Mouse (Mus musculus): Measurements from ENCODE around the gene D930020B18Rik. TPM values are rescaled to one million over a fixed set of nuclear protein-coding genes. Genes with fewer than 3 reads are reported as not detected.
A peak's percentile ranks its signal among the peaks of the same experiment; 100 is the strongest.

The D930020B18Rik gene
- 0.61 and 0.72 TPM in 2 replicates for polyA plus RNA-seq (2012; rRNA removed)

DNA sequence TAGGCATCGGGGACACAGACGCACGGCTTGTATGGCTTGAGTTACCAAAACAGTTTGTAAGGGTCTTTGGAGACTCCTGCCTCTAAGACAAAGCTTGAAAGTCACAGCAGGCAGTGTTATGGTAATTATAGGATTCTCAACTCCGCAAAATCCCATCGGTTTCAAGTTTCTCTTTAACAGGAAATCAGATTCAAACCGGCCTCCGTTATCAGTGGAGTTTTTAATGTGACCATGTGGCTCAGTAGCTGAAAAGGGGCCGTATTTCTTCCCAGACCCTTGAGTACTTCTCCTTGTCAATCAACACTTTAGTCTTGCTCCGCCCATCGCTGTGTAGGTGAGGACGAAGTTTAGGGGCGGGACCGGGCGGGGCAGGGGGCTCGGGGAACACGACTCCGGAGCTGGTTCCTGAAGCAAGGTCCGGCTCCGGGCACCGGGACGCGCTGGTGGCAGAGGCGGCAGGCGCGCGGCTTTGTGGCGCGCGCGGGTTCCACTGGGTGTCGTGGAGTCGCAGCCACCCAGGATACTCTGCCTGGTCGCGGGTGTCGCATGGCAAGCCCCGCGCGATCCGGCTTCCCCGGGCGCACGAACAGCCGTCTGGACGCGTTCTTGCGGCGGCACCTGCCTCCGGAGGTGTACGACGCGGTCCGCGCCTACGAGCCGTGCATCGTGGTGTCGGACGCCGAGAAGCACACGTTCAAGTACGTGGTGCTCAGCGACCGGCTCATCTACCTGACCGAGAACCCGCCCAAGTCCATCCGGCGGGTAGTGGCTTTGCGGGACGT lies at the start of gene D930020B18Rik:
Gene D930020B18Rik (plus strand): TSS at position 317 of the 782 bp plus-strand sequence.
- no peak for DNase-seq (ENCODE audit: extremely low spot score in 1 of 2, low spot score in 1 of 2)

DNA sequence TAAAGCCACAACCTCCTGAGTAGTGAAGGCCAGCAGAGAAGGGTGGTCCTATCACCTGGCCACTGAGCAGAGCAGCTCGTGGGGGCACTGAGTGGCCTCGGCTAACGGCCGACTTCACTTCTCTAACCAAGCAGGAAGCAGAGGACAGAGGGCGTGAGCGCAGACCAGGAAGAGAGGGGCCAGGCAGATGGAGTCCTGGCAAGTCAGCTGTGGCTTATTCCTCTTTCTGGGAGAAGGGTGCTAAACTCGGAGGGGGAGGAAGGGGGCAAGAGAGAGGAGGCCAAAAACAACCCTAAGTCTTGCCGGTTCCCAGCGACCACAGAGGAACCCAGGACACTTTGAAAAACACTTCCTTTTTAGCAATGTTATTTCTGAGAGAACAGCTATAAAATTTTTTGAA lies 44.8 kb upstream of the D930020B18Rik start:
- DNase-seq (ENCODE audit: extremely low spot score in 1 of 2, low spot score in 1 of 2) = no peak

DNA sequence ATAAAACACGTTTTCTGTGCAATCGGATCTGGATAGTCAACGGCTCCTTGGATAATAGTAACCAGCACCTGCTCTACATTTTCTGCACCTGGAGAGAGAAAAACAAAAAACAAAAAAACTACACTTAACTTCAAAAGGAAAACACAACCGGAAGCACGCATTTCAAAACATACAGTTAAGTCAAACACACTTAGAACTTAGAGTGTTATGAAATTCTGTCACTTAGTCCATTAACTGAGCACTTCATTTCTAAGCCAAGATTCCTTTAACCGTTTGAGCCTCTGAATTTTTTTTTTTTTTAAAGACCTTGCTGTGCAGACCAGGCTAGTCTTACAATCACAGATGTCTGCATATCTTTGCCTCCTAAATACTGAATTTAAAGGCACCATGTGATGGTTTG lies 40.1 kb upstream of the D930020B18Rik start:
- no peak for DNase-seq (ENCODE audit: extremely low spot score in 1 of 2, low spot score in 1 of 2)

DNA sequence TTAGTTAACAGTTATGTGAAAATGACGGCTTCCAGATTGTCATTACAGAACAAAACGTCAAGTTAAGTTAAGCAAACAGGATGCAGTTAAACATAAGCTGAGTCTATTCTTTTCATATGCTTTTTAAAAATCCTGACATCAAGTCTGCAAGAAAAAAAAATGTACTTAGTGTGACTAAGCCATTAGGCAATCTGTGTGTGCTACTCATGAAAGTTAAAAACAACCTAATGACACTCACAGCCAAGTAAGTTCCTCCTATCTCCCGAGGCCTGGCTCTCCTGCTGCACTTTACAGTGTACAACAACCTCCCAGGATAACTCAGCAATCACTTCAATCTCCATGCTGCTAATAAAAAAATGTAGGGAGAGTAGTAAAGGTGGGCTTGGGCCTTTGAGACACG lies 37.8 kb upstream of the D930020B18Rik start:
- DNase-seq (ENCODE audit: extremely low spot score in 1 of 2, low spot score in 1 of 2) = no peak

DNA sequence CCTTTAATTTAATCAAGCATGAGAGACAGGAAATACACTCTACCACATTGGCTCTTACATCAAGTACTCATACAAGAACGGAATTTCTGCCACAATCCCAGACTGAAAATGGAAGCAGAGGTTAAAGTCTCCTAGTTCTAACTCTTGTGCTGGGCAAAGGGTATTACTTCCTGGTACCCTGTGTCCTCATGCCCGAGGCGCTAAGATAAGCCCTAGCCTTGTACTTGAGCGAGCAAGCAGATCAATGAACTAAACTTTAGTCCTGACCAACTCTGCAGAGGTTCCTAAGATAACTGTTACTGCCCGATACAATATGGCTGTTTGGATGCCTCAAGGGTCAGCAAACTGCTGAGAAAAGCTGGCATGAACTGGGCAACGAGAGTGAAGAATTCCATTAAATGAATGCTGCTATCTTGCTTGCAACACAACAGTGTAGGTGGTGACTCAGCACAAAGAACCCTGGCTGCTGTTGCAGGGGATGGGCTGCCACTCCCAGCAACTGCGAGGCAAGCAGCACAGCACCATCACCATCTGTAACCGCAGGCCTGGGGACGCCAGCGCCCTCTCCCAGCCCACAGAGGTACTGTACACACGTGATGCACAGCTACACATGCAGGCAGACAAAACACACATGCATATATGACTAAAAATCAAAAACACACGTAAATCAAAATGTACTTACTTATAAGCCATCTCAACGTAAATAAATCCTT lies 36.6 kb upstream of the D930020B18Rik start:
- no peak for DNase-seq (ENCODE audit: extremely low spot score in 1 of 2, low spot score in 1 of 2)

DNA sequence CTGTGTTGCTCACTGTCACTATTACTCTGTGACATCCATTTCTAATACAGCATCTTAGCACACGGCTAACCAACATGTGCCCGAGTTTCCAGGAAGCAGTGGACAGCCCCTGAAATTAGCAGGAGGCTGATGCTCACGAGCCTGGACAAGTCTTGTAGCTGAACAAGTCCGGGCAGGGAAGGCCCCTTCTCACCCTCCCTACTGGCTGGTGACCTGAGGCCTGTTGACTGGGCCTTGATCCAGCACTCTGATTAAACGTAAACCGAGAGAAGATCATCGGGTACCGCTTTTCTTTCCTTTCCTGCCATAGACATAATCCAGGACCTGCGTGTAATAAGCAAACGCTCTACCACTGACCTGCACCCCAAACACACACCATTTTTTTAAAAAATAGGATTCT lies 33.2 kb upstream of the D930020B18Rik start:
- DNase-seq (ENCODE audit: extremely low spot score in 1 of 2, low spot score in 1 of 2) = no peak

DNA sequence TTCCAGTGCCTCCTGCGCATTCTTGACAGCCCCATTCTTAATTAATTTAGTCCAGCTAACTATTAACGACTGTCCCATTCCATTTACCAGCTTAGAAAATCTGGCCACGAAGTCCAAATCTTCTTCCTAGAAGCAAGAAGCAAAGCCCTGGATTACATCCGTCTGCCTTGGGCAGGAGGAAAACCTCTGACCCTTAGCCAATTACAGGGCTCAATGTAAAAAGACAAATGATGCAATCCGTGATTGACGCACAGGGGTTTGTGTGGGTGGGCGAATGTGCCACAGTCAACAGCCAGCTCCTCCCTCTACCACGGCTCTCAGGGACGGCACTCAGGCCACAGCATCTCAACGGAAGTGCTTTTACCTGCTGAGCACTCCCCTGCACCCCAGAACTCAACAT lies 29.8 kb upstream of the D930020B18Rik start:
- DNase-seq (ENCODE audit: extremely low spot score in 1 of 2, low spot score in 1 of 2) = no peak

DNA sequence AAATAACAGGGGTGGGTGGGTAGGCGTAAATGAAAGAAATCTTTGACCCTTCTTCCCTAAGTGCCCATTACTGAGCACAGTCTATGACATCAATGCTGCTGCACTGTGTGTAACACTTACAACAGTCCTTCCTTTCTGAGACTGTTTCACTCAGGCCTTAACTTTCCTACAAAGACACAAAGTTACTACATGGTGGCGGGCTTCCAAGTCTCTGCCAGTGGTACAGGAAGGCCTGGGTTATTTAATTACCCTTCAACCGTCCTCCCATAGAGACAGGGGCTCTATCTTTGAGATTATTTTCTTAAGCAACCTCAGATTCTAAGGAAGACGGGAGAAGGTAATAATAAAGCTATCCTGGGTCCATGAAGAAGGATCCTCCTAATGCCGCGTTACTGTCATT lies 28.9 kb upstream of the D930020B18Rik start:
- DNase-seq (ENCODE audit: extremely low spot score in 1 of 2, low spot score in 1 of 2) = no peak

DNA sequence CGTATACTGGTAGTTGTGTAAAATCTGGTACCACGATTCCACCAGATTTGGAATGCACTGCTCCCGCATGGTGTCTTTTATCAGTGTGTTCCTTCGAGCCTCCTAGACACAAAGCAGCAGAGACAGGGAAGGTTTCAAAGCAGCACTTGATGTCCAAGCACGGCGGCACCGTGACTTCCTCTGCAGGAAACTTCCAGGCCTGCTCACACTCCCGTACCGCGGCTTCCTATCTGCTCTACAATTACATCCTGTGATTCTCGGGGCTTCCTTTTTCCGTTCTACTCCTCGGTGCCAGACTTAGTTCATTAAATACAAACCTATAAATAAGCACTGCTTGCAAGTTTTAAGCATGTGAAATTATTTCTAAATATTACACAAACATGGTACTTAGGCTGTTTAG lies 27.8 kb upstream of the D930020B18Rik start:
- no peak for DNase-seq (ENCODE audit: extremely low spot score in 1 of 2, low spot score in 1 of 2)

DNA sequence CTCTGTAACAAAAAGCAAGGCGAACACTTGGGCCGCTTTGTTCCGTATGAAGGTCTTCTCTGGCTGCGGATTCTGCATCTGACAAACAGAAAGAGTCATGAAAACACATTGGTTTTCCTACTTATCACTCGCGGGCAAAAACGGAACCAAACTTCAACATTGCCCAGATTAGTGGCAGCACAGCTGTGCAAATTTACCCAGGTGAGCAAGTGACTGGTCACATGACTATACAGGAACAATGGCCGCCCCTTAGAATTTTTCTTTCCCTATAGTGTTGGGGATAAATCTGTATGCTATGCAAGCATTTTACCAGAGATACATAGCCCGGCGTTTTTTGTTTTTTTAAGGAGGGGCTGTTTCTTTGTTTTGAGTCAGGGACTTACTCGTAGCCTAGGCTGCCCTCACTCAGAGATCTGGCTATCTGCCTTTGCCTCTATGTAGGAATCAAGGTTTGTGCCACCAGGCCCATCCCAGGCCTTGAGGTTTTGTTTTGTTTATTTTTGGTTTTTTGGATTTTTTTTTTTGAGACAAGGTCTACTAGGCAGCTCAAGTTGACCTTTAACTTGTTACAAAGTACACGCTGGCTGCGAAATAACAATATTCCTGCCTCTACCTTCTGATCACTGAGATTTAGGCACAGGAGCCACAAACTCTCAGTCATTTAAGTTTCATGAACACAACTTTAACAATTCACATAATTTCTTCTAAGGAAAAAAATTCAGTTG lies 26.1 kb upstream of the D930020B18Rik start:
- no peak for DNase-seq (ENCODE audit: extremely low spot score in 1 of 2, low spot score in 1 of 2)

DNA sequence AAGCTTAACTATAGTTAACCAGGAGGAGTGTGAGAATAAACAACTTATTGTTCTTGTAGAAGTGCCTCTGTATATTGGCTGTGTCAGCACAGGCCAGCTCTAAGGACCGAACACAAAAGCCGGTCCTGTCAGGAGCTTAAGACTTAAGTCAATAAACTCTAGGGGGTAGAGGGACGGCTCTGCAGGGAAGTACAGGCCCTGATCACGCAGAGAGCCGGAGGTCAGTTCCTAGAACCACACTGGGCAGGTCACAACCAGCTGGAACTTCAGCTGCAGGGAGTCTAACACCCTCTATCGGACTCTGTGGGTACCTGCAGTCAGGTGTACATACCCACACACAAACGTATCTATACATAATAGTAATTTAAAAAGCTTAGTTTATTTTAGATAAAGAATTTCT lies 25.5 kb upstream of the D930020B18Rik start:
- no peak for DNase-seq (ENCODE audit: extremely low spot score in 1 of 2, low spot score in 1 of 2)

DNA sequence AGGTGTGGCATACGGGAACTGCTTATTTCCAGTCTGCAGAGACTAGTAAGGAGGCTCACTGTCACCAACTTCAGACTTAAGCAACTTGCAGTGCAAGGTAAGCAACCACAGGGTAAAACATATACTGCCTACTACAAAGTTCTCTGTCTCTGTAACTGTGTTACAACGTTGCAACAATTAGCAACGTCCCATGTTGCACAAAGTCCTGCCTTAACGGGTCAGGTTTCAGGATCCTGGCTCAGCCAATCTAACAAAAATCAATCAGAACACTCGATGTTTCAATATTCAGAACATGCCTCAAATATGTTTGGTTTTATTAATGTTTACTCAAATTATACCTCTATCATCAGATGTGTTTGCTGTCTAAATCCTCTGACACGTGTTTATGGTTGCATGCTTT lies 19.0 kb upstream of the D930020B18Rik start:
- no peak for DNase-seq (ENCODE audit: extremely low spot score in 1 of 2, low spot score in 1 of 2)

DNA sequence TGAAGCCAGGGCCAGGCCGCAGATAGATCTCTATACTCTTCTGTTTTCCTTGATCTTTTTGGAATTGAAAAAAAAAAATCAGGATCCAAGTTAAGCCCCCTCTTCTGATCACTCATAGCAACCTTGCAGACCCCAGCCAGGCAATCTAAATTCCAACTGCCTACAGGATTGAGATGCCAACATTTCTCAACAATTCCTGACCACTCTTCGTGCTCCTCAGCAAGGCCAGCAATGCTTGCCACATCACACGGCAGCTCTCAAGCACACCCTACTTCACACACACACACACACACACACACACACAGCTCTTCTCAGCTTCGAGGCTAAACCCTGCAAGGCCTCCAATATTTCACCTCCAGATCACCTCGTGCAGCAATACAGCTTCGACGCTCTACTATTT lies 17.7 kb upstream of the D930020B18Rik start:
- no peak for DNase-seq (ENCODE audit: extremely low spot score in 1 of 2, low spot score in 1 of 2)

DNA sequence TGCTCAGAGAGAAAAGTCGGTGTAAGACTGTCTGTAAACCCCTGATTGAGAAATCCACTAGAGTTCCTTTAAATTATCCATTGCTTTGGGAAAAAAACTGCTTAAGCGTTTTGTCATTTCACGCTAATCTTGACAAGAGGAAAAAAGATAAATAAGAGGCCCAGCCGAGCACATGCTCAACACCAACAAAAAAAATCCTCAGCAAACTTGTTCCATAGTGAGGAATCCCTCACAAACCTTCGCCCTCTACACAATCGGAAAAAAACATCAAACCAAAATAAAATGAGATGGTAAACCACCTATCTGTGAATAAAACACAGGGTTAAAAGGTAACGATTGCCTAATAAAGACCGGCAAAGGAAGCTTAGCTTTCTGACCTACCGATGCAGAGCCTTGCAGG lies 16.4 kb upstream of the D930020B18Rik start:
- DNase-seq (ENCODE audit: extremely low spot score in 1 of 2, low spot score in 1 of 2) = no peak

DNA sequence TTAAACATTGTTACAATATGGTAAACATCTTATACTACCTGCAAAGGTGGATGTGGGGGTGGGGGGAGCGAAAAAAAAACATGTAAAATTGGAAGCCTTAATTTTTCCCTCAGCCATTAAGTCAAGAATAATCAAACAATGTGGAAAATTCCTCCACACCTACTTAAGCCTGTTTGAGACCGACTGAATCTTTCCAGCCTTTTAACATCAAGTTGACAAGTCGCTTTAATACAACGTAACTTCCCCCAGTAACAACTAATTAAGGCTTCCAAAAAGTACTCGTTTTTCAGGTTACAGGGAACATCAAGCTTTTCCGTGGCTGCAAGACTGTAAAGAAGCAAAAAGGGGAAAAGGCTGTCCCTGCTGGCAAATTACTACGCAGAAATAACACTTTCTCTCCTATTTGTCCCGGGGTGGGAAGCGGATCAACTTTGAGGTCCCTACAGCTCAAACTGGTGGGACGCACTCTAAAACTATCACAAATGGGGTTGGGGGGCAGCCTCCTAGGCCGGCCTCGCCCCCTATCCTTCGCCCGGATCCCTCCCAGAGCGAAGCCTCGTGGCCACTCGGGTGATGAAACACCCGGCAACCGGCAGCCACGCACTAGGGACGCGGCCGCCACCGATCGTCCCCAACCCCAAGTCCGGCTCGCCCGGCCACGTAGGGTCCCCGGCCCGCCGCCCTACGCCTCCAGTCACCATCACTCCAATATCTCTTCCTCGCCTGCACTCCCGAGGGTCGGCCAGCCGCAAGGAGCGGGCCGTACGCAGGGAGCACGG lies 15.8 kb upstream of the D930020B18Rik start:
- peak in 1 of 2 experiments; percentile 15 for DNase-seq (ENCODE audit: extremely low spot score in 1 of 2, low spot score in 1 of 2)

DNA sequence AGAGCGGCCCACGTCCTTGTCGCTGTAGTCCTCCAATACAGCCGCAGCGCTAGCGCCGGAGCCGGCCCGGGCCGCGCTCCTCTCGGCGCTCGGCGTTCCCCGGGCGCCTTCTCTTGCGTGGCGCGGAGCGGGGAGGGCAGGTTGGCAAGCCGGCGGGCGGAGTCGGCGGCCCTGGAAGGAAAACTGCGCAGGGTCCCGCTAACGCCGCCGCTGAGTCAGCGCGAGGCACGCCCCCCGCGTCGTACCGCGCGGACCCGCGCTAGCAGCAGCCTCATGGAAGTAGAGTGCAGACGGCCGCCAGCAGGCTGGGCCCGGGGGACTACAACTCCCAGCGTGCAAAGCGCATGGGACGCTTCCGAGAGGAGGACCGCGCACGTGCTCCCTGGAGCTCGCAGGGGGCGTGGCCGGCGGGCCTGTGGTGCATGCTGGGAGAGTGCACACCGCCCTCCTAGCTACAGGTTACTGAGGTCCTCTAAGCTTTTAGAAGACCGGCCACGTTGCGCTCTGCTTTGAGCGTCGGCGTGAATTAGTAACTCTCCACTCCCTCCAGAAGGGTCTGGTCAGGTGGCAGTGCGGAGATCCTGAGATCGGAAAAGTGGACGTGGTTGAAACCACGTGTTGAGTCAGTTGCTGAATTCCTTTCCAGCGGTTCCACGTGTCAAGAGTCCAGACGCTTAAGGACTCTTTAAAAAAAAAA lies 15.1 kb upstream of the D930020B18Rik start, which contains the start of gene Xpot:
Gene Xpot (minus strand): TSS at position 147 of the 697 bp plus-strand sequence.
- DNase-seq (ENCODE audit: extremely low spot score in 1 of 2, low spot score in 1 of 2) = peak; percentile 96 to 98

DNA sequence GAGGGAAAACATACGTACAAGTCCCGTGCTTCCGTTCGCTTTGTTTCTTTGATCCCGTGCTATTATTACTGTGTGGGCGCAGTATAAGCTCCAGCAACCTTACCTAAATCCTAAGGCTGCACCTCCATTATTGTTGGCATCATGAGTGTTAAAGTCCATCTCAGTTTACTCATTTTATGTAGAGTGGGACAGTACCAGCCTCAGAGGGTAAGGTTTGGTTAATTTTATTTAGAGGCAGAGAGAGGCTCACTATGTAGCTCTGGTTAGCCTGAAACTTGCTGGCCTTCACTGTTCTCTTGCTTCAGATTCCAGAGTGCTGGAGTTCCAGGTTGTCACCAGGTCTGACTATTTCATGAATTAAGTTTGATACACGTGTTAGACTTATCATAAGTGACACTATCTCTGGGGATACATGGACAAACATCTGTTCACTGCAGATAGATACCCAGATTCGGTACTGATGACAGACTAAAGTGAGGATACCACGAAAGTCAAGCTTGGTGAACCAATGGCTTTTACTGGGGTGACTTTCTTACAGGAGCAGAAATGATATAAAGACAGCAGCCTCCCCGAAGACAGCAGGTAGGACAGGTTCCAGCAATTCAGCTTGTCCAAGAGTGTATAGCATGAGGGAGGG lies 14.1 kb upstream of the D930020B18Rik start:
- no peak for DNase-seq (ENCODE audit: extremely low spot score in 1 of 2, low spot score in 1 of 2)

DNA sequence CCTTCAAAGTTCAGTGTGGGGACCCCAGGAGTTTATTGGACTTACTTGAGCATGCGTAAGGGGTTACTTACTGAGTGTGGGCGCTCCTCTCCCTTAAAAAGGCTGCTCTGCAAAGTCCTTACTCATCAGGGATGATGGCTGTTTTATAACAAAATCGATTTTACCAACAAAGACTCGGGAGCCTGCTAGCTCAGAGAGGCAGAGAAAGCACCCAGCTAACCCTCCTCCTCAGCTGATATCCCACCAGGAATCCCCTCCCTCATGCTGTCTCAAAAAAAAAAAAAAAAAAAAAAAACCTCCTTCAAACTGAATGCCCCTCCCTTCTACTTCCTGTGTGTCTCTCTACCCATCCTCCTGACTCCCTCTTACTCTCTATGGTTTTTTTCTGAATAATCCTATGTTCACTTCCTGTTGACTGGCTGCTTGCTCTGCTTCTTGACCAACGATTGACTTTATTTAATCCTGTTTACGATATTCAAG lies 12.8 kb upstream of the D930020B18Rik start:
- no peak for DNase-seq (ENCODE audit: extremely low spot score in 1 of 2, low spot score in 1 of 2)

DNA sequence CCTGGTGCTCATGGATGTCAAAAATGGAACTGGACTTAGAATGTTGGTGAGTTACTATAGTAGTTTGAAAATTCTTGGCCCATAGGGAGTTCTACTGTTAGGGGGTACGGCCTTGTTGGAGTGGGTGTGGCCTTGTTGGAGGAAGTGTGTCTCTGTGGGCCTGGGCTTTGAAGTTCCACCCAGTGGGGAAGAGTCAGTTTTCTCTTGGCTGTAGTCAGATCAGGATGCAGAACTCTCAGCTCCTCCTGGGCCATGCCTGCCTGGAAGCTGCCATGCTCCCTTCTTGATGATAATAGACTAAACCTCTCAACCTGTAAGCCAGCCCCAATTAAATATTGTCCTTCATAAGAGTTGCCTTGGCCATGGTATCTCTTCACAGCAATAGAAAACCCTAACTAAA lies 7.2 kb upstream of the D930020B18Rik start:
- DNase-seq (ENCODE audit: extremely low spot score in 1 of 2, low spot score in 1 of 2) = no peak

Measured in frontal cortex, adult 2 months (tissue).